Mouse (Mus musculus) heart, postnatal 10 days (tissue): ENCODE measurements around the gene Mecom. TPM values are rescaled to one million over a fixed set of nuclear protein-coding genes. Genes with fewer than 3 reads are reported as not detected.
"Not testable (repeated sequence)": the region's sequence is repeated elsewhere in the genome, so short reads cannot be mapped to it uniquely, and the experiment has no call there.

Source experiments
- DNase-seq, 2 experiments: peaks; one replicate each; pipeline ENCODE4 v3.0.0; 2021
- intact Hi-C: fragments of 180-260 bp; cut with DNase I; formaldehyde crosslinking; loops from one replicate; pipeline ENCODE4 v1.15.1; 2025
- total RNA-seq, 2 experiments: library from RNA; stranded (reverse); gene quantifications; 2 replicates each; pipeline ENCODE4 v1.2.3; 2021

The Mecom gene
- total RNA-seq, 2 experiments from 2014 or later: 27.4 to 35.8 TPM

DNA sequence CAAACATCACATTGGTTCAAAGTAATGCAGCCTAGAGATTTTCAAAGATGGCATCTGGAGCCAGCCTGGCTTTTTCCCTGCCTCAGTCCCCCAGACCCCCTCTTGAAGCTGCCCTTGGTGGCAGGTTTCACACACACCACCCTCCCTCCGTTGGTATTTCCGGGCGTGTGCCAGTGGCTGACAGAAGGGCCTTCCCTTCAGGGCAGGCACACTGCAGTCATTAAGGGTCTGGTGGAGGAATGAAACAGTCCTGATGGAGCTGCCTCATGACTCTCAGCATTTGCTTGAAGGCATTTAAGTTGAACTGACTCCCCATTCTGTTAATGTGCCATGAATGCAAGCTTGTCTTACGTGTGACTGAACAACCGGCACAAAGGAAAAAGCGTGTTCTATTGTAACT, 94.8 kb downstream of the Mecom start:
- intact Hi-C loops: no loop called here
- DNase-seq: no peak

- intact Hi-C loops: no loop called here
- DNase-seq: no peak
Measured at GRCm38 (mm10) chr3:30452511-30452910, 95.3 kb downstream of the Mecom start.

DNA sequence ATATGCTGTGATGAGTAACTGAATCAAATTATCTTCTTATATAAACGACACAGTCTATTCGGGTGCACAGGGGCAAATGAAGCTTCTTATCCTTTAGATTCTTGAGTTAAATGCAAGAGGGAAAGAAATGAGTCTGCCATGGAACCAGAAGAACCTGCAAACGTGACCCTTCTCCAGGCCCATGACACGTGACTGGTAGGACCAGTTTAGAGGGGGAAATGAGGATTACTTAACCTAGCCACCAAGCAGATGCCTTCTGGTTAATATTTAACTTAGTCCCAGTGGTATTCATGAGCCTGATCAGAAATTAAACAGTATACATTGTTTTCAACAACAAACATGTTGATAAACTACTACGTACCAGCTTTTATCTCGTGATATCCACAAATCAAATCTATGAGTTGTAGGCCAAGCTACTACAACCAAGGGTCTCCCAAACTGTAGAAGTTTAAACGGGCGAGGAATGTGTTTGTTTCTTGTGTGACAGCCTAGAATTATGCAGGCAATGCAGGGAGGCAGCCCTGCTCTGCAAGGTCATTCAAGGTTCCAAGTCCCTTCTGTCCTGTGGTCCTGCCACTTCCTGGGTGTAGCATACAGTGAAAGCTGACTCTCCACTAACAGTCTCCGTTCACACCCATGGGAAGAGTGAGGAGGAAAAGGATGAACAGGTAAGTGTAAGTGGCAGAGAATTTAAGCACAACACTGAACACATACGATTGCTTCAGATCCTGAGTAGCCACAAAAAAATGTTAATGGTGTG, 97.4 kb downstream of the Mecom start:
- intact Hi-C loops: no loop called here
- no peak for DNase-seq

DNA sequence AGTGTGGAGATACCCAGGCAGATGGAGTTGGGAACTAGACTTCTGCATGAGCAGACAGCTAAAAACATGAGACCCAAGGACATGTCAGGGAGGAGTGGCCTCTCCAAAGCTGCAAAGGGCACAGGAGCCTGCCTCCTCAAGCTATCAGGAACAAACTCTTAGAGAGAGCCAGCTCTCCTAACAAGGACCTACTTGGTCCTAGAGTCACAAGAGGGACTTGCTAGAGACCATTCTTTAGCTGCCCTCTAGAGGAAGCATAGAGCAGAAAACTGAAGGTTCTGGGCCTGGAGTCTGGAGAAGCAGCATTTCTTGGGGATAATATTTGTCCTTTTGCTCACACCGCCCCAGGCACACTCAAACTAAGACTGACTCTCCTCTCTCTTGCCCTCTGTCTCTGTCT, 99.2 kb downstream of the Mecom start:
- intact Hi-C loops: no loop called here
- peak in 1 of 2 experiments; percentile 18 for DNase-seq

- no peak for DNase-seq
Measured at GRCm38 (mm10) chr3:30445970-30446442, 101.8 kb downstream of the Mecom start.

DNA sequence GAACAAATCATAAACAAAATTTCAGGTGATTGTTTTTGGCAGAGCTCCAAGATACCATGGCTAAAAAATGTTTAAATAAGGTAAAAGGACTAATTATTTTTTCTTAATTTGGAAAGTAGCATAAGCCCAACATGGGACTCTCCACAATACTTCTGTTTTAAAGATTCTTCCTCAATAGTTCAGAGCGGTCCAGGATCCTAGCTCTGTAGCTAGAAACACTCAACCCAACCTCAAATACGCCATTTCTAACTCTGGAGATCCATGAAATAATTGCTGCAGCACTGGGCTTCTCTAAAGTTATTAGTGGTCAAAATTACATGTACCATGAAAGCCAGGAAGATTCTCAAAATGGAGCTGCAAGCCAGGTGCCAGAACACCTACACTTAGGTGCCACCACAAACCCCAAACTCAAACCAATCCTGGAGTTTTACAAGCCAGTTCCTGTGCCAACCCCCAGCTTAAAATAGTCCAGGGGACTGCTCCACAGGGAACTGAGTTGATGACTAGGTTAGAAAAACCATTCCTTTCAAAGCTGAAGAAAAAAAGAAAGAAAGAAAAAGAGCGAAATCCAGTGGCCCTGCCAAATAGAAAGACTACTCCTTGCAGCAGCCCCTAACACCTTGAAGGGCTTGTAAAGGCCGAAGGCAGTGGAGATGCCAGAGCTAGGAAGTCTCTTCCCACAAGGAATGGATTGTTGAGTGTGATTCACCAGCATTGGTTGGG, 102.4 kb downstream of the Mecom start:
- intact Hi-C loops: no loop called here

More at GRCm38 (mm10) chr3:30445970-30446442, 101.8 kb downstream of the Mecom start:
- intact Hi-C loops: no loop called here

GRCm38 (mm10) chr3:30441646-30442045, 106.2 kb downstream of the Mecom start:
- DNase-seq: no peak
- intact Hi-C loops: no loop called here

More for the DNA sequence above, 102.4 kb downstream of the Mecom start:
- DNase-seq: no peak

- intact Hi-C loops: no loop called here
- no peak for DNase-seq
Measured at GRCm38 (mm10) chr3:30438007-30438406, 109.8 kb downstream of the Mecom start.

- intact Hi-C loops: no loop called here
- DNase-seq: no peak
Measured at GRCm38 (mm10) chr3:30436561-30436960, 111.2 kb downstream of the Mecom start.

GRCm38 (mm10) chr3:30436131-30436530, 111.7 kb downstream of the Mecom start:
- DNase-seq: no peak
- intact Hi-C loops: no loop called here

- intact Hi-C loops: no loop called here
- no peak for DNase-seq
Measured at GRCm38 (mm10) chr3:30428877-30429276, 118.9 kb downstream of the Mecom start.

DNA sequence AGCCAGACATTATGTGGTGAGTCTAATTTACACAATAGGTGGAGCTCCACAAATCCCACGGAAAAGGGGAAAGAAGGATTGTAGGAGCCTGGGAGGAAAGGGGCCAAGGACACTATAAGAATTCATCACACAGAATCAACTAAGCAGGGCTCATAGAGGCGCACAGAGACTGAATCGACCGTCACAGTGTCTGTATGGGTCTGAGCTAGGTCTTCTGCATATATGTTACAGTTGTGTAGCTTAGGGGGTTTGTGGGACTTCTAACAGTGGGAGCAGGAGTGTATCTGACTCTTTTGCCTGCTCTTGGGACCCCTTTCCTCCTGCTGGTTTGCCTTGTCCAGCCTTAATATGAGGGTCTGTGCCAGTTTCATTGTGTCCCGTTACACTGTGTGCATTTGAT, 123.8 kb downstream of the Mecom start:
- no peak for DNase-seq
- intact Hi-C loops: no loop called here

- intact Hi-C loops, DNase-seq: not testable (repeated sequence)
Measured at GRCm38 (mm10) chr3:30421948-30422347, 125.9 kb downstream of the Mecom start.

- intact Hi-C loops: no loop called here
- DNase-seq: no peak
Measured at GRCm38 (mm10) chr3:30420899-30421298, 126.9 kb downstream of the Mecom start.

GRCm38 (mm10) chr3:30414173-30414572, 133.6 kb downstream of the Mecom start:
- intact Hi-C loops: no loop called here
- no peak for DNase-seq

DNA sequence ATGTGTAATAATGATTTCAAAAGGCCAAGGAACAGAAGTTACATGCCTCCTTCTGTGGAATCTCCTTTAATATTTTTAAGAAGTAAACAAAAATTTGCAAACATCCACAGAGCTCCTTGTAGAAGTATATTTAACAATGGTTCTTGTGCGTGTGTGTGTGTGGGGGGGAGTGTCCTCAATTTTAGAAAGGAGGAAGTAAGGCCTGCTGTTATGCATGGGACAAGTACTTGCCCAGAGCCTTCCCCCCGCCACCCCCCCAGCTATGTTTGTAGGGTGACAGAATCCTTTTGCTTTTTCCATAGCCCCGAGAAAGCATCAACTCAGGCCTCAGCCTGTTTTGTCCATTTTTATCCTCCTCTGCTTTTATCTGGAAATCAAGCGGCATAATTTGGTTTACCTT, 137.0 kb downstream of the Mecom start:
- DNase-seq: no peak
- intact Hi-C loops: no loop called here

- DNase-seq: no peak
- intact Hi-C loops: no loop called here
Measured at GRCm38 (mm10) chr3:30404821-30405220, 143.0 kb downstream of the Mecom start.

GRCm38 (mm10) chr3:30398911-30399310, 148.9 kb downstream of the Mecom start:
- intact Hi-C loops: no loop called here
- no peak for DNase-seq

DNA sequence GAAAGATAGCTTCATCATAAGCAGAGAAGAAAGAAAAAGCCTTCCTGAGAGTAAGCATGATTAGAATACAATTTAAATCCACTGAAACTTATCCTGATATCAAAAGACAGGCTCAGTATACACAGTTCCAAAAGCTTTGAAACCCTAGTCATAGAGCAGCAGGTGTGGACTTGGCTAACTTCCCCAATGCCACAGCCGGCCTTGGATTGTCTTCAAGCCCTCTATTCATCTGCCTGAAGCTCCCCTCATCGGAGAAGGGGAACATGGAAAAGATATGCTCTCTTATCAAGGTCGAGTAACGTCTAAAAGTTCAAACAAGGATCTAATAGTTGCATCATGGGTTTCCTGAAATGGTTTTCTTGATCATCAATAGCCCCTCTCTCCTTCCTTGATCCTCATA, 152.9 kb downstream of the Mecom start:
- DNase-seq: no peak
- intact Hi-C loops: no loop called here

- intact Hi-C loops: no loop called here
Measured at GRCm38 (mm10) chr3:30392662-30393061, 155.1 kb downstream of the Mecom start.

GRCm38 (mm10) chr3:30392218-30392617, 155.6 kb downstream of the Mecom start:
- DNase-seq: peak; percentile 62 to 66
- intact Hi-C loops: no loop called here

More at GRCm38 (mm10) chr3:30392662-30393061, 155.1 kb downstream of the Mecom start:
- DNase-seq: peak in 1 of 2 experiments; percentile 15

- intact Hi-C loops: no loop called here
- no peak for DNase-seq
Measured at GRCm38 (mm10) chr3:30390346-30390745, 157.5 kb downstream of the Mecom start.
